Mouse (Mus musculus) megakaryocyte, embryonic 14.5 days (primary cell): ENCODE measurements around the gene Hoxc5. TPM values are rescaled to one million over a fixed set of nuclear protein-coding genes. Genes with fewer than 3 reads are reported as not detected.

Experiments used
- H3K27me3 ChIP-seq: replicated peaks from 2 replicates; pipeline ENCODE3; 2012; ENCODE audit warnings: inconsistent platforms
- H3K36me3 ChIP-seq: replicated peaks from 2 replicates; pipeline ENCODE3; 2012; ENCODE audit warnings: low read length, inconsistent platforms, mixed read lengths
- H3K4me1 ChIP-seq: 2 replicates; pipeline ENCODE4 v1.6.1; 2012; ENCODE audit warnings: inconsistent platforms
- H3K4me3 ChIP-seq: replicated peaks from 2 replicates; pipeline ENCODE3; 2012; ENCODE audit warnings: moderate library complexity, mild to moderate bottlenecking, inconsistent platforms
- H3K9me3 ChIP-seq: 2 replicates; pipeline ENCODE4 v1.6.1; 2012; ENCODE audit warnings: inconsistent platforms
- FLI1 ChIP-seq: IDR thresholded peaks from 2 replicates; pipeline ENCODE4 v1.6.1; 2012; ENCODE audit warnings: low read length, inconsistent platforms, mixed read lengths
- GATA1 ChIP-seq: IDR thresholded peaks from 3 replicates; pipeline ENCODE4 v1.6.1; 2012; ENCODE audit warnings: mixed read lengths, low read length, inconsistent platforms, borderline replicate concordance
- polyA plus RNA-seq: library from polyadenylated mRNA; stranded (reverse); fragments of >175 nt; gene quantifications from 2 replicates; pipeline ENCODE4 v1.2.3, GENCODE M21; 2012; ENCODE audit warnings: low replicate concordance; ENCODE audit not compliant: insufficient read depth

The Hoxc5 gene
- polyA plus RNA-seq, 1 experiment: not detected

DNA sequence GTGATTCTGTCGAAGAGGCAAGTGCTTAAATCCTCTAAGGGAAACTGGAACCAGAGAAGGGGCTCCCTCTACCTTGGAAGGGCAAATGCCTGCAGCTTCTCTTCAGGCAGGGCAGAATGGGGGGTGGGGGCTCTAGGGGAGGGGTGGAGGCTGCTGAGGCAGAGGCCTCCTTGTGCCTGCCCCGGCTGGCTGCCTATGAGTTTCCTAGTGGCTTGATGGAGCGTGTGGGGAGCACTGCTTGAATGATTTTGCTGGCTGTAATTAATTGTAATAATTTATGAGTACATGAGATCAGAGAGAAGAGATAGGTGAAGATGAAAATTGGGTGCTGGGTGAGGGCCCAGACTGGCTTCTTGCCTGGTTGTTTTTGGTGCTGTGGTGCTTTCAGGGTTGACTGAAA lies 17.7 kb downstream of the Hoxc5 start:
- no peak overlapping the region for H3K4me3 ChIP-seq
- H3K27me3 ChIP-seq: peaks cover 97% of the 10 kb centered on the region
- peaks cover 16% of the 10 kb centered on the region for H3K4me1 ChIP-seq
- H3K9me3 ChIP-seq: no peaks in the 10 kb centered on the region
- no peak for TF ChIP-seq GATA1
- TF ChIP-seq FLI1: no peak
- H3K36me3 ChIP-seq: no peaks in the 10 kb centered on the region

DNA sequence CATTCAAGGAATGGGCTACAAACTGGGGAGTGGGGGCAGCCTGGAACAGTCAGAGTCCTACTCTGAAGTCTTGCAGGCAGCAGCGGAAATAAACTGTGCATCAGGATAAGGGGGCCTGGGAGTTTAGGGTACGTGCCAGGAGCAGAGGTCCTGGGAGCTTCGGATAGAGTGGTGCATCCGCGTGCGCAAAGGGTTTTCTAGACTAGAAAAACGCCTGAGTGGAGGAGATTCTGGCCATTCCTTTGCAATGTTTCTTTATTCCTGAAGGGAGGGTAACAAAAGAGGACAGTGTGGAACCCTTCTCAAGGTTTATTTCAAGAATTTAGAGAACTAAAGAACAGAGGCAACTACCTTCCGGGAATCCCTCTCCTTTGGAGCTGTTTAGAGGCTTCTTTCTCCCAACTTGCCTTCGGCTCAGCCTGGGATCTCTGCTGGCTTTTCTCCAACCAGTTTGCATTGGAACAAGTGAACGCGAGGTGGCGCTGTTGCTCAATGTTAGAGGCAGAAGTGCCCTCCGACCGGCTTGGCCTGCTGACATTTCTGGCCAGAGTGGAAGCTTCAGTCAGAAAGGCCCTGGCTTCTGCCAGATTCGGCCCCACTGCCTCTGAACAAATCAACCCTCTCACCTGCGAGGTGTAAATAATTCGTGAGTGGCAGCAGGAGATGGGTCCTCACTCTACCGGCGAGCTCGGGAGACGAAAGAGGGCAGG lies 20.0 kb downstream of the Hoxc5 start:
- Histone ChIP-seq H3K4me1 (peaks cover 16% of the 10 kb centered on the region), H3K4me3 (peak overlapping the region; percentile 42)

GRCm38 (mm10) chr15:102988078-102988477 lies 20.8 kb downstream of the Hoxc5 start:
- no peaks in the 10 kb centered on the region for H3K36me3 ChIP-seq
- no peaks in the 10 kb centered on the region for H3K9me3 ChIP-seq
- H3K4me1 ChIP-seq: peaks cover 17% of the 10 kb centered on the region
- no peak overlapping the region for H3K4me3 ChIP-seq
- H3K27me3 ChIP-seq: peaks cover 97% of the 10 kb centered on the region
- TF ChIP-seq GATA1 (no peak), FLI1 (no peak)

More for the DNA sequence above, 20.0 kb downstream of the Hoxc5 start:
- Histone ChIP-seq H3K27me3 (peaks cover 96% of the 10 kb centered on the region), H3K9me3 (no peaks in the 10 kb centered on the region), H3K36me3 (no peaks in the 10 kb centered on the region)
- no peak for TF ChIP-seq FLI1
- no peak for TF ChIP-seq GATA1

- H3K9me3 ChIP-seq: no peaks in the 10 kb centered on the region
- H3K4me1 ChIP-seq: peaks cover 17% of the 10 kb centered on the region
- no peak within 1 kb of the TSS for H3K4me3 ChIP-seq
- H3K36me3 ChIP-seq: no peaks in the 10 kb centered on the region
- H3K27me3 ChIP-seq: peaks cover 97% of the 10 kb centered on the region
- no peak for TF ChIP-seq GATA1
- no peak for TF ChIP-seq FLI1
Observed at GRCm38 (mm10) chr15:102990461-102991397, 23.5 kb downstream of the Hoxc5 start, which contains the start of gene Hoxc8. Gene Hoxc8 (plus strand): TSS chr15:102990607.

GRCm38 (mm10) chr15:102991782-102992181 lies 24.5 kb downstream of the Hoxc5 start:
- Histone ChIP-seq H3K27me3 (peaks cover 97% of the 10 kb centered on the region), H3K36me3 (no peaks in the 10 kb centered on the region), H3K4me1 (peaks cover 17% of the 10 kb centered on the region), H3K4me3 (no peak overlapping the region), H3K9me3 (no peaks in the 10 kb centered on the region)
- no peak for TF ChIP-seq GATA1
- no peak for TF ChIP-seq FLI1

DNA sequence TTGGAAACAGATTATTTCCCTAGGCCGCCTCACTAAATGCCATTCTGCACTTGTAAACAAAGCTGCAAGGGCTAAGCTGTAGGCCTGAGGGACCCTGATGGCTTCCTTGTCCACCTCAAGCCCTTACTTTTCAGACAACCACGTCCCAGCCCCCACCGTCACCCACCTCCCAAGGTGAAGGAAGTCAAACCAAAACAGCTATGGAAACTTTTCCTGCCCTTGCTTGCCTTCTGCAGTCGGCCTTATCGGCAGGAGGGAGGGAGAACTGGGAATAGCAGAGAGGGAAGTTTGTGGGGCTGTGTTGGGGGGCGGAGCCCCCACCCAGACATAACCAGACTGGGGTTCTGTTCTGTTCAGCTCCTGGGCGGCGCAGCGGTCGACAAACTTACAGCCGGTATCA lies 25.0 kb downstream of the Hoxc5 start:
- H3K27me3 ChIP-seq: peaks cover 97% of the 10 kb centered on the region

GRCm38 (mm10) chr15:102992863-102993262 lies 25.6 kb downstream of the Hoxc5 start:
- H3K4me1 ChIP-seq: peaks cover 10% of the 10 kb centered on the region
- no peaks in the 10 kb centered on the region for H3K36me3 ChIP-seq
- no peaks in the 10 kb centered on the region for H3K9me3 ChIP-seq
- no peak overlapping the region for H3K4me3 ChIP-seq
- TF ChIP-seq FLI1: no peak
- no peak for TF ChIP-seq GATA1
- H3K27me3 ChIP-seq: peaks cover 97% of the 10 kb centered on the region

More for the DNA sequence above, 25.0 kb downstream of the Hoxc5 start:
- Histone ChIP-seq H3K9me3 (no peaks in the 10 kb centered on the region), H3K4me3 (no peak overlapping the region), H3K36me3 (no peaks in the 10 kb centered on the region), H3K4me1 (peaks cover 15% of the 10 kb centered on the region)
- TF ChIP-seq FLI1: no peak

DNA sequence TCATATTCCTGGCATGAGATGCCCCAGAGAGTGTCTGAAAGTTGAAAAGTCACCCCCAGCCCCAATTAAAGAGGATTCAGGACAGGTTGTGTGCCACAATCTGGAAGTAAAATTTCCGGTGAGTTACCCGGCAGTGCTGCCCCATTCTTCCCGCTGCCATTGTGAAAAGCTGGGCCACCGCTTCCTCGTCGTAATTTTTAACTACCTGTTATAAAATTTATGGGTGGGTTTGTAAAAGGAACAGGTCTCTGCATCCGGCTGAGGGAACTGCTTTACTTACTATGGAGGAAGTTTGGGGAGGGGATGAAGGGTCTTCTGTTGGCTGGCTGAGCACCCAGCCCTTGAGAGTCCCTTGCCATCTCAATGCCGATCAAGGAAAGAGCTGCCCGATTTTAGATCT lies 29.3 kb downstream of the Hoxc5 start:
- Histone ChIP-seq H3K4me1 (peaks cover 28% of the 10 kb centered on the region), H3K4me3 (no peak overlapping the region), H3K27me3 (peaks cover 98% of the 10 kb centered on the region), H3K9me3 (no peaks in the 10 kb centered on the region), H3K36me3 (no peaks in the 10 kb centered on the region)
- no peak for TF ChIP-seq FLI1
- no peak for TF ChIP-seq GATA1

GRCm38 (mm10) chr15:102997431-102997830 lies 30.2 kb downstream of the Hoxc5 start:
- no peak overlapping the region for H3K4me3 ChIP-seq
- peaks cover 98% of the 10 kb centered on the region for H3K27me3 ChIP-seq
- H3K4me1 ChIP-seq: peaks cover 24% of the 10 kb centered on the region
- no peaks in the 10 kb centered on the region for H3K9me3 ChIP-seq
- no peaks in the 10 kb centered on the region for H3K36me3 ChIP-seq
- TF ChIP-seq FLI1 (no peak), GATA1 (no peak)

DNA sequence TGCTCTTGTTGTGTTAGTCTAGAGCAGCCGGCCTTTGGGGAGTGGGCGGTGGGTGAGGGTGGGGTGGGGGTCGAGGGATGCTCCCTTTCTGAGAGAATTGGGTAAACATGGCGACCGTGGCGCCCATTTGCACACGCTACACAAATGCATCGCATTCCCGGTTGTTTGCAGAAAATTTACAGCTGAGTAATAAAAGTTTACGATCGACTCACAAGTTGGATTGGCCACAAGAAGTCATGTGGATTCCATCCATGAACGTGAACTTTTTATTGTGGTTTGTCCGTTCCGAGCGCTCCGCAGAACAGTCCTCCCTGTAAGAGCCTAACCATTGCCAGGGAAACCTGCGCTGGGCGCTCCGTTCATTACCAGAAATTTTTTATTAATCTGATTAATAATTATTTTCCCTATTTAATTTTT lies 30.7 kb downstream of the Hoxc5 start, which contains the start of gene Hoxc6:
Gene Hoxc6 (plus strand): TSS at position 319 of the 417 bp plus-strand sequence.
- no peaks in the 10 kb centered on the region; the same call in 1 of the 2 replicates for H3K9me3 ChIP-seq
- H3K36me3 ChIP-seq: no peaks in the 10 kb centered on the region
- H3K4me3 ChIP-seq: peak within 1 kb of the TSS; percentile 87
- peaks cover 27% of the 10 kb centered on the region for H3K4me1 ChIP-seq
- peaks cover 98% of the 10 kb centered on the region for H3K27me3 ChIP-seq
- TF ChIP-seq FLI1: no peak
